Mouse (Mus musculus) kidney, adult 2 months (tissue): ENCODE results near the gene Wdr73. TPM values are rescaled to one million over a fixed set of nuclear protein-coding genes. Genes with fewer than 3 reads are reported as not detected.

Source experiments
- DNase-seq: peaks from one replicate; pipeline ENCODE4 v3.0.0; 2021
- H3K27ac ChIP-seq: fragments of 200-500 bp; 2 replicates; pipeline ENCODE4 v1.5.1; 2012; ENCODE audit warnings: low read depth, low read length, control low read depth, inconsistent platforms; ENCODE audit not compliant: insufficient read depth
- H3K27me3 ChIP-seq: fragments of 200-500 bp; replicated peaks from 2 replicates; pipeline ENCODE4 v1.6.1; 2012; ENCODE audit warnings: mild to moderate bottlenecking, moderate library complexity, low read length, inconsistent platforms; ENCODE audit not compliant: control insufficient read depth, insufficient read depth
- H3K36me3 ChIP-seq: fragments of 200-500 bp; 2 replicates; pipeline ENCODE4 v1.6.1; 2012; ENCODE audit warnings: mild to moderate bottlenecking, moderate library complexity, low read length, inconsistent platforms; ENCODE audit not compliant: control insufficient read depth, insufficient read depth
- H3K4me1 ChIP-seq: fragments of 200-500 bp; 2 replicates; pipeline ENCODE4 v1.6.1; 2011; ENCODE audit warnings: low read length; ENCODE audit not compliant: control insufficient read depth, insufficient read depth
- H3K4me3 ChIP-seq: fragments of 200-500 bp; 2 replicates; pipeline ENCODE4 v1.5.1; 2011; ENCODE audit warnings: mild to moderate bottlenecking, low read depth, low read length, control low read depth; ENCODE audit not compliant: insufficient read depth
- CTCF ChIP-seq: fragments of 200-500 bp; conservative IDR thresholded peaks from 2 replicates; pipeline ENCODE4 v1.5.1; 2011; ENCODE audit warnings: low read depth, mild to moderate bottlenecking, control low read depth, low read length, moderate library complexity, mixed read lengths; ENCODE audit not compliant: insufficient read depth, insufficient read length
- POLR2A ChIP-seq: fragments of 200-500 bp; IDR thresholded peaks from one replicate; pipeline ENCODE4 v1.6.1; 2011; ENCODE audit warnings: low read depth, low read length, control low read depth
- WGBS: fragments of 180-500 bp; shearing (Covaris S2); methylation state at CpG from one replicate; pipeline ENCODE4 v1.1.7; 2018; 5-methylcytosine and 5-hydroxymethylcytosine counted together
- polyA plus RNA-seq: library from polyadenylated mRNA; depleted of rRNA; stranded (reverse); fragments of >200 nt; gene quantifications from 2 replicates; pipeline ENCODE4 v1.2.3, GENCODE M21; 2012

Wdr73 gene
- polyA plus RNA-seq, 1 experiment = 16.1 TPM

GRCm38 (mm10) chr7:80875727-80876126 lies 25.3 kb downstream of the Wdr73 start:
- Histone ChIP-seq H3K36me3 (no peaks in the 10 kb centered on the region), H3K4me1 (no peaks in the 10 kb centered on the region), H3K27me3 (no peaks in the 10 kb centered on the region), H3K27ac (no peak overlapping the region), H3K4me3 (no peak overlapping the region)
- TF ChIP-seq CTCF = no peak
- no peak for TF ChIP-seq POLR2A
- WGBS = 78% methylated on average over 37 of the region's 37 CpGs
- no peak for DNase-seq

- Histone ChIP-seq H3K27ac (no peak overlapping the region), H3K27me3 (no peaks in the 10 kb centered on the region), H3K4me3 (no peak overlapping the region), H3K36me3 (no peaks in the 10 kb centered on the region; the same call in 1 of the 2 replicates), H3K4me1 (no peaks in the 10 kb centered on the region)
- 96% methylated on average over 2 of the region's 2 CpGs for WGBS
- no peak for DNase-seq
- no peak for TF ChIP-seq POLR2A
- 0 out of 2 replicates have a peak, but pooled peaks have one; percentile 9 for TF ChIP-seq CTCF
Observed at GRCm38 (mm10) chr7:80873631-80874030, 27.4 kb downstream of the Wdr73 start.

GRCm38 (mm10) chr7:80873038-80873437 lies 28.0 kb downstream of the Wdr73 start:
- Histone ChIP-seq H3K4me3 (no peak overlapping the region), H3K27me3 (no peaks in the 10 kb centered on the region), H3K4me1 (no peaks in the 10 kb centered on the region; the same call in 1 of the 2 replicates), H3K36me3 (peaks cover 2% of the 10 kb centered on the region; the same call in 1 of the 2 replicates), H3K27ac (no peak overlapping the region)
- DNase-seq = no peak
- no peak for TF ChIP-seq POLR2A
- TF ChIP-seq CTCF = no peak
- WGBS = 90% methylated on average over 5 of the region's 5 CpGs

GRCm38 (mm10) chr7:80868686-80869085 lies 32.4 kb downstream of the Wdr73 start:
- no peak overlapping the region for H3K4me3 ChIP-seq
- peaks cover 3% of the 10 kb centered on the region; the same call in 1 of the 2 replicates for H3K36me3 ChIP-seq
- H3K27me3 ChIP-seq = no peaks in the 10 kb centered on the region
- peaks cover 21% of the 10 kb centered on the region for H3K4me1 ChIP-seq
- WGBS = 52% methylated on average over 2 of the region's 2 CpGs
- TF ChIP-seq POLR2A (no peak), CTCF (no peak)
- peak overlapping the region; percentile 66; the same call in 1 of the 2 replicates for H3K27ac ChIP-seq
- peak; percentile 64 for DNase-seq

GRCm38 (mm10) chr7:80866514-80867147 lies 34.4 kb downstream of the Wdr73 start:
- H3K4me3 ChIP-seq = no peak overlapping the region
- peaks cover 21% of the 10 kb centered on the region for H3K4me1 ChIP-seq
- no peaks in the 10 kb centered on the region for H3K27me3 ChIP-seq
- TF ChIP-seq POLR2A (no peak), CTCF (no peak)
- DNase-seq = peak; percentile 76
- H3K36me3 ChIP-seq = peaks cover 3% of the 10 kb centered on the region; the same call in 1 of the 2 replicates
- peak overlapping the region; percentile 95 for H3K27ac ChIP-seq
- WGBS = 31% methylated on average over 7 of the region's 7 CpGs

- Histone ChIP-seq H3K4me1 (peaks cover 21% of the 10 kb centered on the region), H3K36me3 (peaks cover 3% of the 10 kb centered on the region; the same call in 1 of the 2 replicates), H3K27ac (peak overlapping the region; percentile 0; the same call in 1 of the 2 replicates), H3K4me3 (no peak overlapping the region), H3K27me3 (no peaks in the 10 kb centered on the region)
- WGBS = 84% methylated on average over 7 of the region's 7 CpGs
- no peak for DNase-seq
- TF ChIP-seq CTCF = no peak
Observed at GRCm38 (mm10) chr7:80865521-80865920, 35.5 kb downstream of the Wdr73 start.

GRCm38 (mm10) chr7:80864831-80865230 lies 36.2 kb downstream of the Wdr73 start:
- peak overlapping the region; percentile 56 for H3K27ac ChIP-seq
- H3K27me3 ChIP-seq = no peaks in the 10 kb centered on the region
- DNase-seq = peak; percentile 15
- TF ChIP-seq CTCF = no peak
- TF ChIP-seq POLR2A = no peak
- peaks cover 24% of the 10 kb centered on the region for H3K4me1 ChIP-seq
- H3K4me3 ChIP-seq = no peak overlapping the region
- 51% methylated on average over 8 of the region's 8 CpGs for WGBS
- H3K36me3 ChIP-seq = peaks cover 3% of the 10 kb centered on the region; the same call in 1 of the 2 replicates
